Mouse (Mus musculus): Measurements from ENCODE around the gene Vps13a.
A peak's percentile ranks its signal among the peaks of the same experiment; 100 is the strongest.
"Not testable (repeated sequence)": the region's sequence is repeated elsewhere in the genome, so short reads cannot be mapped to it uniquely, and the experiment has no call there.

Vps13a gene

GRCm38 (mm10) chr19:16780790-16781384 is at the start of gene Vps13a:
Gene Vps13a (minus strand): TSS chr19:16780933.
- DNase-seq (ENCODE audit: low read depth, low spot score) = peak; percentile 98

DNA sequence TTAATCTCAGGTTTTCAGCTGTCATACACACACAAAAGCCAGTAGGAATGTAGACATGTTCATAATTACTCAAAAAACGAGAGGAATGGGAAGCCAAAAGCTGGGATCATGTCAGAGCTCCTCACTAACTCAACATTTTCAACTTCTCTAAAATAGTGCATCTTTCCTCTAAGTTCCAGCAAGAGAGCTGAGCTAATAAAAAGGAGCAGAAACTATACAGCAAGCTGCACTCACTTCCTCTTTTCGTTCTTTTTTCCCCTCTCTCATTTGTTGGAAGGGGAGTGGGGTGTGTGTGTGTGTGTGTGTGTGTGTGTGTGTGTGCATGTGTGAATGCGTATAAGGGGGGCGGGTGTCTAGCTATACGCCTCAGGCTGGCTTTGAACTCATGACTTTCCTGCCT is 46.9 kb upstream of the Vps13a start:
- no peak for DNase-seq (ENCODE audit: low read depth, low spot score)

DNA sequence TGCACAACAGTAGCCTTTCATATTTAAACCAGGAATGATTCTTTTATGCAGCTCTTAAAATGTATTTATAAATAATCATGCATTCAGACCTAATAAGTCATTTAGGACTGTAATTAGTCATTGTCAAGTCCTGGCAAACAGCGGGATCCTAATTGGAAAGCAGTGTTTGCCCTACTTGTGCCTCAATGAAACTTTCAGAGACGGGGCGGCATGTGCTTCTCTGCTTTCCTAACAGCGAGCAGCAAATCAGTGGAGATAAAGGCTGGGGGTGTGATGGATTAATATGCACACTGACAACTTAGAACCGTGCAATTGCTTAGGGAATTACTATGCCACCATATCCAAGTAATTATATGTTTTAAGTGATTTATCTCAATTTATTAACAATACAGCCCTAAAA is 44.5 kb upstream of the Vps13a start:
- no peak for DNase-seq (ENCODE audit: low read depth, low spot score)

DNA sequence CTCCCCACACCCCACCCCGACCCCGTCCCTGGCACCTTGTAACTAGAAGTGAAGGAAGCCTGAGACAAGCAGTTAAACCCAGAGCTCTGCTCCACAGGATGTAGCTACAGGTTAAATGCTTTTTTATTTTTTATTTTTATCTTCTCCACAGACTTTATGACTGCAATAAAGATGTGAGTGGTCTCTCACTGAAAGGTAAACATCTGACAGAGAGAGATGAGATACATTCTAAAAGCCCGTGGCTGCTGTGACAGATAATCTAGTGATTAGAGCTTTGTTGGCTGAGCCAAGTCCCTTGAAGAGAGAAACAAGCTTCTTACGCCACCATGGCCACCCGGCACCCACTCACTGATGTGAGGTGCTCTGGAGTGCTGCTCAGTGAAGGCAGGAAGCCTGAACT is 34.1 kb upstream of the Vps13a start:
- no peak for DNase-seq (ENCODE audit: low read depth, low spot score)

- no peak for DNase-seq (ENCODE audit: low read depth, low spot score)
Measured at GRCm38 (mm10) chr19:16813306-16813705, 32.6 kb upstream of the Vps13a start.

DNA sequence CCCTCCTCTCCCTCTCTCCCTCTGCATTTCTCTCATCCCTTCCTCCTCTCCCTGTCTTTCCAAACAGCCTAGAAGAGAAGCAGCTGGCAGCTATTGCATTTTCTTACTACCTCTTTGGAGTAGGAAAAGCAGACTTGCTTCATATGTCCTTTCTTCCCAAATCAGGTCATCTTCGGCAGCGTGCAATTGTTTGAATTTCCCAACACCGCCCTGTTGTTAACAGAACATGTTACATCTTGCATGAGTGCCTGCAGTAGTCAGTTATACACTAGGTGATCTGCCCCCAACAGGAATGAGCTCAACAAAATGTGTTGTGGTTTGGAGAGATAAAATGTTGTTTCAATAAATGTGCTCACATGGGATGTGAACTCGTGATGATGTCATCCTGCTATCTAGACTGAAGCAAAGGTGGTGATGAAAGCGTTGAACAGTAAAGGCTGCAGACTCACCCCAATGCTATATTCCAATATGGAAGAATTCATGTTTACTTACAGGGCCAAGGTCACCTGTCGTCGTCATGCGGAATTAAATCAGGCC is 31.4 kb upstream of the Vps13a start:
- no peak for DNase-seq (ENCODE audit: low read depth, low spot score)

DNA sequence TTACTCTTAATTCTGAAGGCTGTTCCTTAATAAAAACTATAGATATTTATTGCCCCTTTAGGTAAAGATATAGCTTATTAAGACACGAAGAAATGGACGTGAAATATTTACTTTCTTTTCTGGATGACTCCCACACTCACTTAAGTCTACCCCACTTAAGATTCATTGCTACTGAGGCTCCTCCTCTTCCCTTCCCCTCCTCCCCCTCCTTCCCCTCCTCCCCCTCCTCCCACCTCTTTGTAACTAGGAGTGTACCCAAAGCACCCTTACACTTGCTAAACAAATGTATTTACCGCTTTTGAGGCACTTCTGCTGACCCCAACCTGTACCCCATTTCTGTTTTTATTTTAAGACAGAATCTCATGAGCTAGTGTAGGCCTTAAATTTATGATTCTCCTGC is 24.4 kb upstream of the Vps13a start:
- DNase-seq (ENCODE audit: low read depth, low spot score) = no peak

GRCm38 (mm10) chr19:16804578-16804977 is 23.8 kb upstream of the Vps13a start:
- peak; percentile 15 for DNase-seq (ENCODE audit: low read depth, low spot score)

- DNase-seq (ENCODE audit: low read depth, low spot score) = peak; percentile 52
Measured at GRCm38 (mm10) chr19:16802707-16803106, 22.0 kb upstream of the Vps13a start.

DNA sequence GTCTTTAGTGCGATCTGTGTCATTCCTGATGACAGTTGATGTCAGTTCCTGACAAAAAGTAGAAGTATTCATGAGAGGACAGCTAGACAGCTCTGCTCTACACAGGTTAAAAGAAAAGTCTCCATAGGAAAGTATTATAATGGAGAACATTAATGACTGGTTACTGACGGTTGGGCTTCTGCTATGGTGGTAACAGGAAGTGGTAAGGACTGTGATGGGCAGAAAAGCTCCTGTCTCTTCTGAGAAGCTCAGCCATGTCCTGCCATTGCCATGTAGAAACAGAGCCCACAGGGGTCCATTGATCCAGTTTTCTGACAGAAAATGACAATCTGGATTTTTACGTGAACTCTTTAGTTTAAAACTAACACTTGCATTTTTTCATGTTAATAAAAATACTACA is 21.4 kb upstream of the Vps13a start:
- no peak for DNase-seq (ENCODE audit: low read depth, low spot score)

- DNase-seq (ENCODE audit: low read depth, low spot score) = no peak
Measured at GRCm38 (mm10) chr19:16797923-16798322, 17.2 kb upstream of the Vps13a start.

- not testable (repeated sequence) for DNase-seq (ENCODE audit: low read depth, low spot score)
Measured at GRCm38 (mm10) chr19:16794486-16794885, 13.8 kb upstream of the Vps13a start.

DNA sequence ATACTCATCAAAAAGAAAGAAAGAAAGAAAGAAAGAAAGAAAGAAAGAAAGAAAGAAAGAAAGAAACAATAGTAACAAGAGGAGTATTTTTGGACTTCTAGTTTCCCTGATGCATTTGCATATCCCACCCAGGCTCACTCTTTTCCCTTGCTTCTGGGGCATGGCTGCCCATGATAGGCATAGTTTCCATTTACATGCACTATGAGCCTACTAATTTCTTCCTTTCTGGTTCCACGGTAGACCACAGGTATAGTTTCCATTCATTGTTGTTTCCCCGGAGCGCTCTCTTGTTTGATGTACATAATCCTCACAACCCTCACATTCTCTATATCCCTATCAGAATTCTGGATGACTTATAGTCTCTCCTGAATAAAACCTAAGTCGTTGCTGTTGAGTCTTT is 9.2 kb upstream of the Vps13a start:
- DNase-seq (ENCODE audit: low read depth, low spot score) = no peak

DNA sequence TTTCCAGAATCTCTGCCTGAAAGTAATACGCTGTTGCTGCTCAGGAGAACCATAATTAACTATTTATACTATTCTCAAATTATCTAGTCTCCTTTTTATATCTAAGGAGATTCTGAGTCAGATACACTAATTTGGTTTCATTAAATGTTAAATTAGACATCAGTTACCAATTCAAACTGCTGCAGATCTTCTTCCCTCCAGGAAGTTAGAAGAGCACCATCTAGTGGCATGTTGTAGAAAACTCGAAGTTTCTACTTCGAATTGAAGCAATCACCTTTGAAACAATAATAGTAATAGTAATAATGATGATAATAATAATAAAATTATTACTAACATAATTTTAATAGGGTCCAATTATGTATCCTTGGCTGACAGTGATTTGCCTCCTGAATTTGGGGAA is 4.1 kb upstream of the Vps13a start:
- peak; percentile 29 for DNase-seq (ENCODE audit: low read depth, low spot score)

GRCm38 (mm10) chr19:16781406-16782019 is 780 bp upstream of the Vps13a start:
- DNase-seq (ENCODE audit: low read depth, low spot score) = no peak

DNA sequence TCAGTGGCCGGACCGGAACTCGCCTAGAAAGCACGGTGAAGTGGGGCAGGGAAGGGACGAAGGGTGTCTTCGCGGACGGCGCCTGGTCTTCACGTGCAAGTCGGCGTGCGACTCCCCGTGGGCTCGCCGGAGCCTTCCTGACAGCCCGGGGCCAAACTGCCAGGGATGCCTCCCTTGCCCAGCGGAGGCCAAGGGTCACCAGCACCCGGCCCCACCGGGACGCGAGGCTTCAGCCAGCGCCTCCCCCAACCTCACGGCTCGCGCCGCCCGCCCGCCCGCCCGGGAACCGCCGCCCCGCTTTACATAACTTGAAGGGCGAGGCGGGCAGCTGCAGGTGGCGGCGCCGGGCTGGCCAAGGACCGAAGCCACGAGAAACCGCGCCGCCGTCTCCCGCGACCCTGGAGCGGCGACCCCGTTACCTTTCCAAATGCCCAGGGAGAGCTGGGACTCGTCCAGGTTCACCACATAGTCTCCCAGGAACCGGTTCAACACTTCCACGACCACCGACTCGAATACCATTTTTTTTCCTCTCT is 416 bp downstream of the Vps13a start:
- DNase-seq (ENCODE audit: low read depth, low spot score) = peak; percentile 53

DNA sequence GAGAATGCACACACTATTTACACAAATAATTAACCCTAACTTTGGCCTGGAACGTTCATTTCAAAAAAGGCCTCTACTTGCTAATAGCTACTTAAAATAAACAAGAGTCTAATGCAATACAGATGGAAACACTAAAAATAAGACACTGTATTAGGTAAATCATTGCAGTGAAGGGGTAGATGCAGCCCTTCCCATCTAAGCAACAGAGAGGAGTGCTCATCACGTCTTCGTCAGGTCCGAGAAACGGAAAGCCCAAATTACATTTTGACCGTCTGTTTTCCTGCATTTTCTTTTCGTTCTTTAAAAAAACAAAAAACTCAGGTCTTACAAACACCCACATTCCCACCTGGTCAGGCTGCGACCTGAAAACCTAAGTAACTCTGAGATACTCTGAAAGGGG is 947 bp downstream of the Vps13a start:
- no peak for DNase-seq (ENCODE audit: low read depth, low spot score)

- no peak for DNase-seq (ENCODE audit: low read depth, low spot score)
Measured at GRCm38 (mm10) chr19:16779281-16779680, 1.5 kb downstream of the Vps13a start.

DNA sequence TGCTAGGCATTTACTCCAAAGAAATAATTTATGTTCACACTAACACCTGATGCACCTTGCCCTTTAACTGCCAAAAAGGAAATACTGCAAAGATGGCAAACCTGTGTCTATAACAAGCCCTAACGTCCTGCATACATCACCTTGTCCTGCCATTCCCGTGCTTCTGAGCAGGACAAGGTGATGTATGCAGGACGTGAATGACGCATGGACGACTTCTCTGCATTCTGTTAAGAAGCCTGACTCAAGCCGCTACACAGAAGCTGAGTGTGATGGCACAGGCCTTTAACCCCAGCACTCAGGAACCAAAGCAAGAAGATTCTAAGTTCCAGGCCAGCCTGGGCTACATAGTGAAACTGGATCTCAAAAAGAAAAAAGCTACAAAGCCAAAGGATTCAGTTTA is 2.2 kb downstream of the Vps13a start:
- no peak for DNase-seq (ENCODE audit: low read depth, low spot score)

DNA sequence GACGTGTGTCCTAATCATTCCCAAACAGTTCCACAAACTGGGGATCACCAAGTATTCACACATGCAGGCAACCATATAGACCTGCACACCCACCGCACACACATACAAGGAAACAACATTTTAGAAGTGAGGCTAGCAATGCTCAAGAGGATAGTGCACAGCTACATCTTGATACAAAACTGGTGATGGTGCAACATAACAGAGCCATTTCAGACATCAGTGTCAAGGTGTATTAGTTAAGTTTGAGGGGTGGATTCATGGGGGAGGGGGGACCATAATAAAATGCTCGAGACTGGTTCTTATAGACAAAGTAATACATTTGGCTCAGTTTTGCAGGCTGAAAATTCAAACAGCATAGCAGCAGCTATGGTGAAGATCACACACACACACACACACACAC is 2.8 kb downstream of the Vps13a start:
- no peak for DNase-seq (ENCODE audit: low read depth, low spot score)

DNA sequence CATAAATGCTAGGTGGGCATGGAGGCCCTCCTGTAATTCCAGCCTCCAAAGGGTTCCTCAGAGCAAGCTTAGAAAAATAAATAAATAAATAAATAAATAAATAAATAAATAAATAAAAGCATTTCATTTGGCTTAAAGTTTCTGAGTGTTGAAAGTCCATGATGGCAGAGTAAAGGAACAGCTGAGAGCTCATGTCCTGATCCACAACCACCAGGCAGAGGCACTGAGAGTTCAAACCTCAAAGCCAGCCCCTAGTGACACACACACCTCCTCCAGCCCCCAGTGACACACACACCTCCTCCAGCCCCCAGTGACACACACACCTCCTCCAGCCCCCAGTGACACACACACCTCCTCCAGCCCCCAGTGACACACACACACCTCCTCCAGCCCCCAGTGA is 3.3 kb downstream of the Vps13a start:
- DNase-seq (ENCODE audit: low read depth, low spot score) = not testable (repeated sequence)

GRCm38 (mm10) chr19:16773237-16774016 is 7.3 kb downstream of the Vps13a start:
- peak; percentile 23 for DNase-seq (ENCODE audit: low read depth, low spot score)
